Comparison of ENCODE assay signal across 11 mouse cellular contexts in the genomic region with DNA sequence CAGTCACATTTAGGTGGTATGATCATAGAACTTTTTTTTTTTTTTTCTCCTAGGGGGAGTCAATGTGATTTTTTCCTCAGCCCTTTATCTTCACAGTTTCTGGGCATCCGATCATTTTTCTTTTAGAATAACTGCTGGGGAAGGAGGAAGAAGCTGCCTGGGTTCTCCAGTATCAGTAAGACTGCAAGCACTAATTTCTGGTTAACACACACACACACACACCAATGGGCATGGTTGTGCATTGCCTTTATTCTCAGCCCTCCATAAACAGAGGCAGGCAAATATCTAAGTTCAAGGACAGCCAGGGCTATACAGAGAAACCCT. TPM values are rescaled to one million over a fixed set of nuclear protein-coding genes. Genes with fewer than 3 reads are reported as not detected.
A peak's percentile ranks its signal among the peaks of the same experiment; 100 is the strongest.
DNase-seq lines count a peak whose midpoint lies in the region; ATAC-seq and TF ChIP-seq lines count a peak whose summit lies in the region.
"Had no signal": no experiment of that assay in that cellular context is flagged by ENCODE, and none has a peak within 500 bp of the region (broad histone marks: within the 10 kb centered on the region; RNA-seq: fewer than 3 reads in every experiment).

No protein-coding gene starts in this region.

- intact Hi-C loops in heart, adult 2 months (cut with DNase I): loop anchor here (2.0 to 10.0 kb wide), 2 partner anchors 60 to 1928 kb away; a partner anchor contains a TSS

- H3K27me3 ChIP-seq in heart, embryonic 10.5 days (ENCODE audit: insufficient read depth, poor library complexity, severe bottlenecking): no peaks in the 10 kb centered on the region
- no peaks in the 10 kb centered on the region for H3K27me3 ChIP-seq in heart, adult 2 months (ENCODE audit: control insufficient read depth, insufficient read depth, low read length)
- no peaks in the 10 kb centered on the region for H3K27me3 ChIP-seq in C2C12 (ENCODE audit: control insufficient read depth, insufficient read depth, insufficient read length)
- no peaks in the 10 kb centered on the region for H3K27me3 ChIP-seq in forebrain, embryonic 15.5 days
- H3K27me3 ChIP-seq in liver, embryonic 14.5 days (ENCODE audit: control insufficient read depth, insufficient read depth, low read length): no peaks in the 10 kb centered on the region

- WGBS in heart, embryonic 10.5 days: 38% methylated on average over 1 of the region's 1 CpGs
- 35% methylated on average over 1 of the region's 1 CpGs for WGBS in heart, adult 2 months
- WGBS in forebrain, embryonic 15.5 days: 40% methylated on average over 1 of the region's 1 CpGs
- 9% methylated on average over 1 of the region's 1 CpGs for WGBS in liver, embryonic 14.5 days (ENCODE audit: insufficient replicate concordance)

- H3ac ChIP-seq in C2C12 (ENCODE audit: control insufficient read depth, insufficient read length, low read depth): peak overlapping the region; percentile 73

- H3K36me3 ChIP-seq in heart, embryonic 10.5 days: no peaks in the 10 kb centered on the region
- peaks cover 2% of the 10 kb centered on the region for H3K36me3 ChIP-seq in heart, adult 2 months (ENCODE audit: control insufficient read depth, insufficient read depth, low read length)
- no peaks in the 10 kb centered on the region for H3K36me3 ChIP-seq in C2C12 (ENCODE audit: control insufficient read depth, insufficient read depth)
- no peaks in the 10 kb centered on the region for H3K36me3 ChIP-seq in forebrain, embryonic 15.5 days
- H3K36me3 ChIP-seq in liver, embryonic 14.5 days (replicated peaks; ENCODE audit: control insufficient read depth, insufficient read depth, low read depth): no peaks in the 10 kb centered on the region

- no peaks in the 10 kb centered on the region for H3K79me3 ChIP-seq in C2C12 (ENCODE audit: low read depth)

- no peak overlapping the region for H3K9ac ChIP-seq in heart, adult 2 months (ENCODE audit: low read depth, low read length)
- H3K9ac ChIP-seq in forebrain, embryonic 15.5 days (replicated peaks): peak overlapping the region; percentile 50; the same call in 1 of the 2 replicates
- peak overlapping the region; percentile 95 for H3K9ac ChIP-seq in liver, embryonic 14.5 days (replicated peaks)

- no peaks in the 10 kb centered on the region for H3K79me2 ChIP-seq in heart, adult 2 months (replicated peaks; ENCODE audit: control insufficient read depth, insufficient read depth, low read length)
- peaks cover 6% of the 10 kb centered on the region for H3K79me2 ChIP-seq in C2C12 (ENCODE audit: control insufficient read depth, insufficient read depth)

- peak overlapping the region; percentile 63 for H3K4me2 ChIP-seq in forebrain, embryonic 15.5 days (replicated peaks)
- peak overlapping the region; percentile 80 for H3K4me2 ChIP-seq in liver, embryonic 14.5 days (ENCODE audit: low read depth)

- H3K4me1 ChIP-seq in heart, embryonic 10.5 days: peaks cover 9% of the 10 kb centered on the region
- H3K4me1 ChIP-seq in heart, adult 2 months (ENCODE audit: control insufficient read depth, insufficient read depth, low read length): no peaks in the 10 kb centered on the region; the same call in 1 of the 2 replicates
- H3K4me1 ChIP-seq in forebrain, embryonic 15.5 days: peaks cover 29% of the 10 kb centered on the region
- H3K4me1 ChIP-seq in liver, embryonic 14.5 days (replicated peaks; ENCODE audit: control insufficient read depth in 2 of 2, insufficient read depth in 2 of 2, low read length in 1 of 2): peaks cover 14 to 30% of the 10 kb centered on the region in 2 experiments

- no peak for TF ChIP-seq POLR2A in heart, adult 2 months (IDR thresholded peaks at IDR 0.05; ENCODE audit: insufficient read depth, low read depth, low read length)

- no peak for DNase-seq in heart, embryonic 10.5 days (ENCODE audit: low spot score)
- DNase-seq in heart, adult 2 months: no peak
- DNase-seq in liver, embryonic 14.5 days (ENCODE audit: low read depth in 3 of 3, low spot score in 3 of 3): peak in 1 of 3 experiments; percentile 55
- DNase-seq in MN1 (ENCODE audit: low spot score): no peak
- no peak for DNase-seq in Muller cell, postnatal 12 days (ENCODE audit: inconsistent ontology term)
- DNase-seq: cerebellum, adult 11 months; right cerebral cortex, adult 18-20 months had no signal

- H3K27ac ChIP-seq in heart, embryonic 10.5 days: peak overlapping the region; percentile 82
- H3K27ac ChIP-seq in heart, adult 2 months: no peak overlapping the region
- H3K27ac ChIP-seq in forebrain, embryonic 15.5 days (replicated peaks): peak overlapping the region; percentile 98
- peak overlapping the region; percentile 98 for H3K27ac ChIP-seq in liver, embryonic 14.5 days

- TF ChIP-seq EP300 in heart, adult 2 months (IDR thresholded peaks at IDR 0.05; ENCODE audit: insufficient read depth, low read depth, low read length): no peak
- no peak for TF ChIP-seq EP300 in liver, embryonic 14.5 days (IDR thresholded peaks at IDR 0.05; ENCODE audit: low read depth)

- H3K4me3 ChIP-seq in heart, embryonic 10.5 days: peak overlapping the region; percentile 51
- H3K4me3 ChIP-seq in heart, adult 2 months: no peak overlapping the region
- H3K4me3 ChIP-seq in C2C12 (ENCODE audit: insufficient read depth, poor library complexity, severe bottlenecking): peak overlapping the region; percentile 21
- H3K4me3 ChIP-seq in forebrain, embryonic 15.5 days: peak overlapping the region; percentile 53
- peak overlapping the region; percentile 65 to 66 for H3K4me3 ChIP-seq in liver, embryonic 14.5 days (ENCODE audit: insufficient read depth in 1 of 2, low read depth in 2 of 2, low read length in 2 of 2)

- no peak for ATAC-seq in forebrain, embryonic 15.5 days (replicated peaks)
- no peak for ATAC-seq in liver, embryonic 14.5 days (ENCODE audit: insufficient read depth)
- no peak for ATAC-seq in megakaryocyte progenitor cell, adult 5-6 weeks (replicated peaks; ENCODE audit: poor library complexity)

- H3K9me3 ChIP-seq in heart, embryonic 10.5 days: no peaks in the 10 kb centered on the region
- no peaks in the 10 kb centered on the region for H3K9me3 ChIP-seq in forebrain, embryonic 15.5 days
- H3K9me3 ChIP-seq in liver, embryonic 14.5 days (ENCODE audit: control insufficient read depth, low read length): no peaks in the 10 kb centered on the region

- no peak for TF ChIP-seq CTCF in heart, adult 2 months (IDR thresholded peaks at IDR 0.05)
- no peak for TF ChIP-seq CTCF in C2C12 (IDR thresholded peaks at IDR 0.05; ENCODE audit: control insufficient read depth, insufficient read depth, insufficient read length)
- no peak for TF ChIP-seq CTCF in liver, embryonic 14.5 days (IDR thresholded peaks at IDR 0.05; ENCODE audit: low read depth)

RNA-seq across cellular contexts. Expression of a gene that starts 1.2 kb away (rescaled TPM):
- 0.63 and 0.84 TPM in 2 replicates for polyA plus RNA-seq in heart, embryonic 10.5 days (2016; fragmentation: Nextera tagmentation; extraction: Ambion mirVana)
- total RNA-seq in heart, adult 2 months (2021): 1 to 10 TPM; 1.3 to 1.6 TPM
- polyA plus RNA-seq in heart, adult 2 months (2012; rRNA removed): 0.57 and 0.76 TPM in 2 replicates
- 0.54 TPM for polyA plus RNA-seq in C2C12 (2012; fragmentation: generic; extraction: Trizol)
- 1.0 and 1.1 TPM in 2 replicates for polyA plus RNA-seq in forebrain, embryonic 15.5 days (2015; fragmentation: Nextera tagmentation; extraction: Ambion mirVana)
- 1.5 and 1.8 TPM in 2 replicates for polyA plus RNA-seq in liver, embryonic 14.5 days (2012; rRNA removed)
- 1.1 and 1.3 TPM in 2 replicates for polyA plus RNA-seq in liver, embryonic 14.5 days (2014; fragmentation: Nextera tagmentation; extraction: Ambion mirVana)
- 17.1 and 19.7 TPM in 2 replicates for total RNA-seq in megakaryocyte progenitor cell, adult 5-6 weeks (2015)
- 101 and 110 TPM in 2 replicates for total RNA-seq in megakaryocyte progenitor cell, adult 5-6 weeks (2017)

RNA-seq across cellular contexts. Expression of a gene that starts 1.4 kb away (rescaled TPM):
- 24.3 and 29.4 TPM in 2 replicates for polyA plus RNA-seq in heart, embryonic 10.5 days (2016; fragmentation: Nextera tagmentation; extraction: Ambion mirVana)
- total RNA-seq in heart, adult 2 months (2021): 10 to 100 TPM; 73.4 to 78.7 TPM
- 119 and 135 TPM in 2 replicates for polyA plus RNA-seq in heart, adult 2 months (2012; rRNA removed)
- 16.8 TPM for polyA plus RNA-seq in C2C12 (2012; fragmentation: generic; extraction: Trizol)
- 33.7 and 35.6 TPM in 2 replicates for polyA plus RNA-seq in forebrain, embryonic 15.5 days (2015; fragmentation: Nextera tagmentation; extraction: Ambion mirVana)
- 67.1 and 79.7 TPM in 2 replicates for polyA plus RNA-seq in liver, embryonic 14.5 days (2012; rRNA removed)
- 104 and 106 TPM in 2 replicates for polyA plus RNA-seq in liver, embryonic 14.5 days (2014; fragmentation: Nextera tagmentation; extraction: Ambion mirVana)
- 36.2 and 54.1 TPM in 2 replicates for total RNA-seq in megakaryocyte progenitor cell, adult 5-6 weeks (2015)
- 196 and 235 TPM in 2 replicates for total RNA-seq in megakaryocyte progenitor cell, adult 5-6 weeks (2017)

RNA-seq across cellular contexts. Expression of a gene that starts 13.0 kb away (rescaled TPM):
- polyA plus RNA-seq in heart, embryonic 10.5 days (2016; fragmentation: Nextera tagmentation; extraction: Ambion mirVana): 0.24 TPM in 1 of 2 replicates, not detected in the other
- not detected for total RNA-seq in heart, adult 2 months (2021)
- not detected in 2 replicates for polyA plus RNA-seq in heart, adult 2 months (2012; rRNA removed)
- polyA plus RNA-seq in C2C12 (2012; fragmentation: generic; extraction: Trizol): not detected
- polyA plus RNA-seq in forebrain, embryonic 15.5 days (2015; fragmentation: Nextera tagmentation; extraction: Ambion mirVana): 0.20 TPM in 1 of 2 replicates, not detected in the other
- 0.13 TPM in 1 of 2 replicates, not detected in the other for polyA plus RNA-seq in liver, embryonic 14.5 days (2012; rRNA removed)
- not detected in 2 replicates for polyA plus RNA-seq in liver, embryonic 14.5 days (2014; fragmentation: Nextera tagmentation; extraction: Ambion mirVana)
- not detected in 2 replicates for total RNA-seq in megakaryocyte progenitor cell, adult 5-6 weeks (2015)
- total RNA-seq in megakaryocyte progenitor cell, adult 5-6 weeks (2017): 0.29 TPM in 1 of 2 replicates, not detected in the other
- polyA plus RNA-seq: large intestine, adult 2 months had no signal

RNA-seq across cellular contexts. Expression of a gene that starts 15.7 kb away (rescaled TPM):
- polyA plus RNA-seq in heart, embryonic 10.5 days (2016; fragmentation: Nextera tagmentation; extraction: Ambion mirVana): 3.2 and 3.3 TPM in 2 replicates
- 10 to 100 TPM; 42.3 to 45.8 TPM for total RNA-seq in heart, adult 2 months (2021)
- 1.5 and 3.2 TPM in 2 replicates for polyA plus RNA-seq in heart, adult 2 months (2012; rRNA removed)
- 0.62 TPM for polyA plus RNA-seq in C2C12 (2012; fragmentation: generic; extraction: Trizol)
- polyA plus RNA-seq in forebrain, embryonic 15.5 days (2015; fragmentation: Nextera tagmentation; extraction: Ambion mirVana): 3.7 and 4.4 TPM in 2 replicates
- polyA plus RNA-seq in liver, embryonic 14.5 days (2012; rRNA removed): 3.5 and 6.2 TPM in 2 replicates
- polyA plus RNA-seq in liver, embryonic 14.5 days (2014; fragmentation: Nextera tagmentation; extraction: Ambion mirVana): 8.5 and 10.1 TPM in 2 replicates
- 45.1 and 51.9 TPM in 2 replicates for total RNA-seq in megakaryocyte progenitor cell, adult 5-6 weeks (2015)
- total RNA-seq in megakaryocyte progenitor cell, adult 5-6 weeks (2017): 238 and 311 TPM in 2 replicates

RNA-seq across cellular contexts. Expression of a gene that starts 28.1 kb away (rescaled TPM):
- 5.2 and 8.3 TPM in 2 replicates for polyA plus RNA-seq in heart, embryonic 10.5 days (2016; fragmentation: Nextera tagmentation; extraction: Ambion mirVana)
- total RNA-seq in heart, adult 2 months (2021): 10 to 100 TPM; 58.9 to 62.8 TPM
- polyA plus RNA-seq in heart, adult 2 months (2012; rRNA removed): 16.8 and 21.1 TPM in 2 replicates
- polyA plus RNA-seq in C2C12 (2012; fragmentation: generic; extraction: Trizol): 0.91 TPM
- polyA plus RNA-seq in forebrain, embryonic 15.5 days (2015; fragmentation: Nextera tagmentation; extraction: Ambion mirVana): 2.0 and 3.4 TPM in 2 replicates
- 2.8 and 3.4 TPM in 2 replicates for polyA plus RNA-seq in liver, embryonic 14.5 days (2012; rRNA removed)
- polyA plus RNA-seq in liver, embryonic 14.5 days (2014; fragmentation: Nextera tagmentation; extraction: Ambion mirVana): 10.8 and 12.2 TPM in 2 replicates
- total RNA-seq in megakaryocyte progenitor cell, adult 5-6 weeks (2015): 15.9 and 16.6 TPM in 2 replicates
- 6.0 and 8.7 TPM in 2 replicates for total RNA-seq in megakaryocyte progenitor cell, adult 5-6 weeks (2017)
